ENCODE assay signal across 25 mouse cellular contexts in genomic region chr17:56866071-56866470, GRCm38 (mm10). TPM values are rescaled to one million over a fixed set of nuclear protein-coding genes. Genes with fewer than 3 reads are reported as not detected.
"Had no signal": no experiment of that assay in that cellular context is flagged by ENCODE, and none has a peak within 500 bp of the region (broad histone marks: within the 10 kb centered on the region; RNA-seq: fewer than 3 reads in every experiment).

No protein-coding gene starts in this region.

- H3K9ac ChIP-seq: lung, embryonic 14.5 days; midbrain, embryonic 13.5 days; midbrain, embryonic 15.5 days; neural tube, embryonic 12.5 days had no signal

- ATAC-seq: midbrain, embryonic 13.5 days; midbrain, embryonic 15.5 days had no signal

- H3K4me1 ChIP-seq: midbrain, embryonic 13.5 days; midbrain, embryonic 15.5 days; neural tube, embryonic 12.5 days had no signal

- H3K27ac ChIP-seq: midbrain, embryonic 13.5 days; midbrain, embryonic 15.5 days; neural tube, embryonic 12.5 days had no signal

- H3K4me2 ChIP-seq: lung, embryonic 14.5 days; midbrain, embryonic 11.5 days; midbrain, embryonic 13.5 days; midbrain, embryonic 15.5 days; neural tube, embryonic 12.5 days had no signal

- H3K27me3 ChIP-seq: midbrain, embryonic 13.5 days; midbrain, embryonic 15.5 days; neural tube, embryonic 12.5 days had no signal

- H3K36me3 ChIP-seq: midbrain, embryonic 13.5 days; midbrain, embryonic 15.5 days; neural tube, embryonic 12.5 days had no signal

- DNase-seq: lung, adult 18-20 months; lung, embryonic 14.5 days; lung, postnatal 10 days; lung, postnatal 4 days; right cerebral cortex, postnatal 25 days; right cerebral cortex, postnatal 4 days; spleen, adult 18-20 months; thymus, adult 18-20 months; thymus, postnatal 14 days; thymus, postnatal 36 days had no signal

- H3K4me3 ChIP-seq: midbrain, embryonic 13.5 days; midbrain, embryonic 15.5 days; neural tube, embryonic 12.5 days had no signal

- H3K9me3 ChIP-seq: midbrain, embryonic 15.5 days had no signal

RNA-seq across cellular contexts. Expression of gene Acsbg2, which starts 8.2 kb away (rescaled TPM):
- total RNA-seq: megakaryocyte-erythroid progenitor cell, adult 5-6 weeks; monocyte, adult 5-6 weeks; neutrophil, adult 5-6 weeks had no signal
- polyA plus RNA-seq: liver, embryonic 16.5 days; lung, embryonic 14.5 days; lung, embryonic 16.5 days; midbrain, embryonic 11.5 days; midbrain, embryonic 13.5 days; midbrain, embryonic 15.5 days; midbrain, postnatal 0 days; neural tube, embryonic 12.5 days; neural tube, embryonic 14.5 days; small intestine, adult 2 months; stomach, embryonic 14.5 days; stomach, embryonic 16.5 days; thymus, postnatal 0 days had no signal

RNA-seq across cellular contexts. Expression of gene 1700061G19Rik, which starts 9.2 kb away (rescaled TPM):
- total RNA-seq: megakaryocyte-erythroid progenitor cell, adult 5-6 weeks; midbrain, postnatal 0 days; monocyte, adult 5-6 weeks; neutrophil, adult 5-6 weeks had no signal
- polyA plus RNA-seq: small intestine, adult 2 months had no signal
